Mouse (Mus musculus) testis, postnatal 10 days (tissue): Measurements from ENCODE around the gene Pprc1.
A peak's percentile ranks its signal among the peaks of the same experiment; 100 is the strongest.

Source experiments
- DNase-seq: peaks from one replicate; pipeline ENCODE4 v3.0.0; 2021; ENCODE audit warnings: low spot score

Gene Pprc1

DNA sequence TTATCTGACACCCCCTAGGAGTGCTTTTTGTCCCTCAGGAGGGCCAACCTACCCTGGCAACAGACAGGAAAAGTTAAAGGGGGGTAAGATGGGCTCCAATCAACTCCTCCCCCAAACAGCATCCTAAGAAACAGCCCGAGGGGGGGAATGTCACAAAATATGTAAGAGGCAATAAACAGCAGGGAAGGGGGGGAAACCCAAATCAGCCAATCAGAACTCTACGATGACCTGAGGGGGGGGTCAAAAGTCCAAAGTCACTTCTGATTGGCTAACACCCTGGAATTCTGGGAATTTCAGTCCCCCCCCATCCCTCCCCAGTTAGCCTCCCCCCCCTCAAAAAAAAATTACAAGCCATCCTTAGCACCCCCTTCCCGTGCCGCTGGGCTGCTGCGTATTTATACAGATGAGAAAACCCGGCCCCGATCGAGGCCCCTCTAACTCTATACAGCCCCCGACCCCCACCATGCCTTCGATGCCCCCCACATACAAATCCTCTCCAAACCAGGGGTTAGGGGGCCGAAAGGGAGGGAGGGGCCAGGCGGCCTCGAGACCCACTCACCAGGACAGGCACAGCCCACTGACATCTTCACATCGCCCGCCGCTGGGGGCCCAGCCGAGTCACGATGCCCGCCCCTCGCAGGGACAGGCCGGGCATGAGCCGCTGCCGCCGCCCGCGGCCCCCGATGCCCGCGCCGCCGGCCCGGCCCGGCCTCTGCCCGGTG lies at the start of gene Pprc1:
Gene Pprc1, plus strand, starts transcription at position 616 of the 722 bp plus-strand sequence.
- DNase-seq = peak; percentile 67

DNA sequence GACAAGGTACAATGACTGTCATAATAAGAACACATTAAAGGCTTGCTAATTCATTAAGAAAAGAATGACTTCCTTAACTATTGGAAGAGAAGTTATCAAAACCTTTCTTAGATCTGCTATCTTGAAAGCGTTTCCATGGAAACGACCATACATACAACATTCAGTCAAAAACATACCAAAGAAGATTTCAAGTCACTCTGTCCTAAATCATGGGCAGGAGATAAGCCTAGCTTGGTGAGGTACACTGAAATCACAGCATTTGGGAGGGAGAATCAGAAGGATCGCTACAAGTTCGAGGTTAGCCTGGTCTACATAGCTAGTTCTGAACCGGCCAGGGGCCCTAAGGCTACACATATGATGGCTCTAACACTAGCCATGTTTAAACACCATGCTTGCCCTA lies 47.3 kb upstream of the Pprc1 start:
- DNase-seq = no peak

DNA sequence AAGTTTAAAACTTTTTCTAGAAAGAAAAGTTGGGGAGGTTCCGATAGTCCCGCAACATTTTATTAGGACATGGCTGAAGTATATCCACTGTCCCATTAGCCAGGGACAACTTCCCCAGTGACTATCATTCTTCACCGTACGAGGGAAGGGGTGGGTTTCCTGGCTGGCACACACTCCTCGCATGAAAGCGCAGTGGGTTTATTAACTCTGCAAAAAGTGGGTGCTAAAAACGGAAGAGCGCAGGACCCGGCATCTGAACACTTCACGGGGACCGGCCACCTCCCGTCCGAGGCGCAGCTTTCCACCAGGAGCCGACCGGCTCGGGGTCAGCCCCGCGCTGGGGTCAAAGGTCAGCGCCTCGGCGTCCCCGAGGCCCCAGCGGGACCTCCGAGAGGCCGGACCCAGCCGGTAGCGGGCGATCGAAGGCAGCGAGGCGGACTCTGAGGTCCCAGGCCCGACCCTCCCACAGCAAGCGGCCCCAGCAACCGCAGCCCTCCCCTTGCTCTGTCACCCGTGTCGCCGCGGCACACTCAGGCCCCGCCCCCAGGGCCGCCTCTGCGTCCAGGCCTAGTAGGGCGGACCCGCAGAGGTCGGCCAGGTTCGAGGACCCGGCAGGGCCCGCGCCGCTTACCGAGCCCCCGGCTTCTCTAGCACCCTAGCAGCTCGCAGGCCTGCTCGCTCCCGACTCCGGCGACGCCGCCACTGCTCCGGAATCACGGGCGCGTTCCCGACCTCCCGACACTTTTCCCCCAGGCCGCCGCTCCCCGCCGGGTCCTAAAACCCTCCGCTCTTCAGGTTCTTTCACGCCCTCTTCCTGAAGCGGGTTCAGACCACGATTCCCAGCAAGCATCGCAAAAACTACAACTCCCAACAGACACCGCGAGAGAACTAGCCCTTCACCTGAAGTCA lies 46.6 kb upstream of the Pprc1 start, which contains the start of gene Armh3:
Gene Armh3, minus strand, starts transcription at position 704 of the 909 bp plus-strand sequence.
- peak; percentile 92 for DNase-seq

DNA sequence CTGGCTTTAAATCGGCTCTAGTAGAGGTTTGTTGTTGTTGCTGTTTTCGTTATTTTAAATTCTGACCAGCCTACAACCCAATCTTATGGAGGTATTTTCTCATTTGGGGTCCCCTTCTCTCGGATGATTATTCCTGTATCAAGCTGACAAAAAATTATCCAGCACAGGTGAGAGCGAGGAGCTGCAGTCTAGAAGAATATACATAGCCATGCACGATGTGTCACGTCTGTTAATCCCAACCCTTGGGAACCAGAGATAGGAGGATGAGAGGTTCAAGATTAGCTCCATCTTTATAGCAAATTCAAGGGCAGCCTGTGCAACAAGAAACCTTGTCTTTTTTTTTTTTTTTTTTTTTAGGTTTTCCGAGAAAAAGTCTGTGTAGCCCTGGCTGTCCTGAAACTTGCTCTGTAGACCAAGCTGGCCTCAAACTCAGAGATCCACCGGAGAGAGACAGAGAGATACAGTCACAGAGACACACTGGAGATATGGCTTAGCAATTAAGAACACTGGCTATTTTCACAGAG lies 45.9 kb upstream of the Pprc1 start:
- no peak for DNase-seq

DNA sequence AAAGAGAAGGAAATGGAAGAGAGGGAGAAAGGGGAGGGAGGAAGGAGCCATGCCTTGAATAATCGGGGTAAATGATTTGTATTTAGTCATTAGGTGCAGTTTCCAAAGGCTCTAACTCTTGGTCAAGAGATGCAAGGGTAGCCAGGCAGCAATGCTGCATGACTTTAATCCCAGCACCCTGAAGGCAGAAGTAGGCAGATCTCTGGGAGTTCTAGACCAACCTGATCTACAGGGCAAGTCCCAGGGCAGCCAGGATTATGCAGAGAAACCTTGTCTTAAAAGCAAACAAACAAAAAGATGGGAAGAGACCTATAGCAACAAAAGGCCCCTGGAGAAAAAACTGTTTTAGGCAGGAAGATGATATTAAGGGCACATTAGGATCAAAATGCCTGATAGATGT lies 45.3 kb upstream of the Pprc1 start:
- no peak for DNase-seq

DNA sequence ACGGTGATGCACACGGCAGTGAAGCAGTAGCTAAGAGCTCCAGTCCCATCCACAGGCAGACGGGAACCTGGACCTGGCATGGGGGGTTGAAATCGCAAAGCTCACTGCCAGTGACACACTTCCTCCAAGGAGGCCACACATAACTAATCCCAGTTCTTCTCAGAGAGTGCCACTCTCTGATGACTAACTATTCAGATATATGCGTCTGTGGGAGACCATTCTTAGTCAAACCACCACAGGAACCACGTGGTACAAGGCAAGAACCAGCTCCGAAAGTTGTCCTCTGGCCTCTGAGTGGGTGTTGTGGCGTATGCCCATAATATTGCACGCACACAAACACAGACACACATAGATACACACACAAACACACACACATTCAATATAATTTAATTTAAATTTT lies 42.4 kb upstream of the Pprc1 start:
- DNase-seq = no peak

DNA sequence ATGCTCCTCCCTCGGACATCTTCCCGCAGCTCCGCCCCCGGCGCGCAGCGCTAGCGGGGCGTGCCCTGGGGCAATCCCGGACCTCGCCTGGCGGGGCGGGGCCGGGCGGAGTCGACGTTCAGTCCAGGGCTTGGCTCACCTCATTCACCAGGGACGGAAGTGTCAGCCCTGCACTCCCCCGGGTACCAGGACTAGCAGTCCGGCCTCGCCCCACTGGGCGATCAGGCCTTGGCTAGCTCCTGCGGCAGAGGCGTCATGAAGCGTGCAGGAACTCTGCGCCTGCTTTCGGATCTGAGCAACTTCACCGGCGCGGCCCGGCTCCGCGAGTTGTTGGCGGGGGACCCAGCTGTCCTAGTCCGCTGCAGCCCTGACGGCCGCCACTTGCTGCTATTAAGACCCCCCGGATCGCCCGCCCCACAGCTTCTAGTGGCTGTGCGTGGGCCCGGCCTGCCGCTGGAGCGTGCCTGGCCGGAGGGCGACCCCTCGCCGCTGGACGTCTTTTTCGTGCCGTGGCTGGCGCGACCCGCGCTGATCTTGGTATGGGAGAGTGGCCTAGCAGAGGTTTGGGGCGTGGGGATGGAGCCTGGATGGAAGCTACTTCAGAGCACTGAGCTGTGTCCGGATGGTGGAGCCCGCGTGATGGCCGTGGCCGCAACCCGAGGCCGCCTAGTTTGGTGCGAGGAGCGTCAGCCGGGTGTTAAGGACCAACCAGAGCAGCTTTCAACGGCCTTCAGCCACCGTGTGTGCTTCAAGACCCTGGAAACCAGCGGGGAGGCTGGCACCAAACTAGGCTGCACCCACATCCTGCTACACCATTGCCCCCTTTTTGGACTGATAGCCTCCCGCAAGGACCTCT lies 41.1 kb upstream of the Pprc1 start, which contains the start of gene Hps6:
Gene Hps6, plus strand, starts transcription at position 138 of the 856 bp plus-strand sequence.
- DNase-seq = peak; percentile 88

DNA sequence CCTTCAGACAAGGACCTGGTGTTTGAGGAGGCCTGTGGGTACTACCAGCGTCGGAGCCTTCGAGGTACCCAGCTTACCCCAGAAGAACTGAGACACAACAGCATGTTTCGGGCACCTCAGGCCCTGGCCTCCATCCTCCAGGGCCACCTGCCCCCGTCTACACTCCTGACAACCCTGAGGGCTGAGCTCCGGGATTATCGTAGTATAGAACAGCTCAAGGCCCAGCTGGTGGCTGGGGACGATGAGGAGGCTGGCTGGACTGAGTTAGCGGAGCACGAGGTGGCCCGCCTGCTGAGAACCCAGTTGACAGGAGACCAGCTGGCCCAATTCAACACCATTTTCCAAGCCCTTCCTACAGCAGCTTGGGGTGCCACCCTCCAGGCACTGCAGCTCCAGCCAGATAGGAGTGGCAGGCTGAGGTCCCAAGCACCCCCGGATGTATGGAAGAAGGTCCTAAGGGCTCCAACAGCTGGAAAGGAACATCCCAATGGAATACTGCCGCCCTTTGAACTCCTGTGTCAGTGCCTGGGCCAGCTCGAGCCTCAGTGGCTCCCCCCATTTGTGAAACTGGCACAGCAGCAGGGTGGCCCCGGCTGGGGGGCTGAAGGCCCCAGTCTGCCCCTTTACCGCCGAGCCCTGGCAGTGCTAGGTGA lies 39.7 kb upstream of the Pprc1 start:
- no peak for DNase-seq

DNA sequence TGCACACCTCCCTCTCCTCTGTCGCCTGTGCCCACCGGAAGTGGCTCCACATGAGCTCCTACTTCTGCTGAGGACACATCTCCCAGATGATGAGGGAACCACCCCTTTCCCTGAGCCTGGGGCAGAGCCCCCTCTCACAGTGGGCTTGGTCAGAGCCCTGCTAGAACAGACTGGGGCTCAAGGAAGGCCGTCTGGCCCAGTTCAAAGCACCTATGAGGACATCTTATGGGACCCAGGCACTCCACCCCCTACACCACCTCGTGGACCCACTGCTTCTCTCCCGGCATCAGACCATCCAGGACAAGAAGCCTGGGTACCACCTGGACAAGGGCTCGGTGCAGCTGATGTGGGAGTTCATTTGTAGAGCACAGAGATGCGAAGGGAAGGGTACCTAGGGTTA lies 39.0 kb upstream of the Pprc1 start:
- no peak for DNase-seq

DNA sequence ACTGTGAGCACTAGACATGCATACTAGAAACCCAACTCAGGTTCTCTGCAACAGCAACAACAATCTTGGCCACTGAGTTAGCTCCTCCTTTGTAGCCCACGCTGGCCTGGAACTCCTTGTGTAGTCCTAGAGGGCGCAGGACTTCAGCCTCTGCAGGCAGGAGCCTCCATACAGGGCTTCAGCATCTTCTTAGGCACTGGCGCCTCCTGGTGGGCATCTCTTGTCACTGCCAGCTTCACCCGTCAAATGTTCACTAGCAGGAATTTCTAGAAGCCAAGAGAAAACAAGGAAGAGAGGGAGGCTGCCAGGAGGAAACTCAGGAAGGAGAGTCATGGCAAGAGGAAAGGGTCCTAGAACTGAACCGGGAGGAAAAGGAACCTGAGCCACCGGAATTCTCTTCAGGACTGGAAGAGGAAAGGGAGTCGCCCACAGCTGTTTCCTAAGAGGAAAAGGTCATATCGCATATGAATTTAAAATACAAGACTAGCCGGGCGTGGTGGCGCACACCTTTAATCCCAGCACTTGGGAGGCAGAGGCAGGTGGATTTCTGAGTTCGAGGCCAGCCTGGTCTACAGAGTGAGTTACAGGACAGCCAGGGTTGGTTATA lies 30.0 kb upstream of the Pprc1 start:
- DNase-seq = peak; percentile 94

DNA sequence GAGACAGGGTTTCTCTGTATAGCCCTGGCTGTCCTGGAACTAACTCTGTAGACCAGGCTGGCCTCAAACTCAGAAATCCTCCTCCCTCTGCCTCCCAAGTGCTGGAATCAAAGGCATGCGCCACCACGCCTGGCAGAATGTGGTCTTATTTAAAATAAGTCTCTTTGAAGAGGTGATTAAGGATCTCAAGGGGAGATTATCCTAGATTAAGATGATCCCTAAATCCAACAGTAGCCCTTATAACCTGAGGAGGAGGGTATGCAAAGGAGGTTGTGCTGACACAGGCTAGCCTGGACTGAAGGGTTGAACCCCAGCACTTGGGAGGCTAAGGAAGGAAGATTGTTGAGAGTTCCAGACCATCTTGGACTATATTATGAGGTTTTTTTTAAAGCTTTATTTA lies 28.7 kb upstream of the Pprc1 start:
- DNase-seq = no peak

DNA sequence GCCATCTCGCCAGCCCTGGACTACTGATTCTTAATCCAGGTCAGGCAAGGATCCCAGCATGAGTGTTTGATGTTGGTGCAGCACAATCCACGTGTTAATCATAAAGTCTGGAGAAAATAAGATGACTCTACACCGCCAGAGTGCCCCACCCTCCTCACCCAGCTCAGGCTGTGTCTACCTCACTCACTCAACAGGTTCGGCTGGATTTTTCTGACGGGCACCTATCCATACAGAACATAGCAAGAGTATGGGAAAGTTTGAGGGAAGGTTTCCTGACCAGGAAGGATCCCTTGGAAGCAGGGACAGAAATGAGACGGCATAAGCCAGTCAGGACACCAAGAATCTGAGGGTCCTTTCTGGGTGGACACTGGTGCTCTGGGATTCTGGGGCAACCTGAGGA lies 19.7 kb upstream of the Pprc1 start:
- peak; percentile 31 for DNase-seq

DNA sequence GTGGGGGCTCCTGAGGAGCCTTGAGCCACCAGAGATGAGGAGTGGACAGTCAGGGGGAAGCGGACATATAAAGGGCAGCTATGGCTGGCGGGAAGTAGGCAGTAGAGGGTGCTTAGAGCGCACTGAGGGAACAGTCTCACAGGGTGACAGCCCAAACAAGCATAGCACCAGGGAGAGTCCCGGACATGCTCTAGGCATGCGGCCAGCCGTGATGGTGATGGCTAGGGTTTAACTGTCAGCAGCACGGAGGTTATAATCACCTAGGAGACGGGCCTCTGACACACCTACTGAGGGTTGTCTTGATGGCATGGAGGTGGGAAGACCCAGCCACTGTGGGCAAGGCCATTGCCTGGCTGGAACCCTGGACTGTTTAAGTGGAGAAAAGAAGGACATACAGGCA lies 18.1 kb upstream of the Pprc1 start:
- peak; percentile 42 for DNase-seq

DNA sequence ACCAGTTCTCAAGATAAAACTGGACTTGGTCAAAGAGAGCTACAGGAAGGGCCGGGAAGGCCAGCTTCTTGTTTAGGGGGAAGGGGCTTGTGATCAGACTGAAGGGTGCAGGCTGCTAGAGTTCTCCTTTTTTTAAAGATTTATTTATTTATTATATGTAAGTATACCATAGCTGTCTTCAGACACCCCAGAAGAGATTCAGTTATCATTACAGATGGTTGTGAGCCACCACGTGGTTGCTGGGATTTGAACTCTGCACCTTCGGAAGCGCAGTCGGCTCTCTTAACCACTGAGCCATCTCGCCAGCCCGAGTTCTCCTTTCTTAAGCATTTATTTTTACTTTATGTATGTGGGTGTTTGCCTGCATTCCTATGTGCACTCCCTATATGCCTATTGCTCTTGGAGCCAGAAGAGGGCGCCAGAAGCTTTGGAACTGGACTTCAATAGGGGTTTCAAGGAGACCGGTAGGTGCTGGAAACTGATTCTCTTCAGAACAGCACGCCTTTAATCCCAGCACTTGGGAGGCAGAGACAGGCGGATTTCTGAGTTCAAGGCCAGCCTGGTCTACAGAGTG lies 15.9 kb upstream of the Pprc1 start:
- no peak for DNase-seq

DNA sequence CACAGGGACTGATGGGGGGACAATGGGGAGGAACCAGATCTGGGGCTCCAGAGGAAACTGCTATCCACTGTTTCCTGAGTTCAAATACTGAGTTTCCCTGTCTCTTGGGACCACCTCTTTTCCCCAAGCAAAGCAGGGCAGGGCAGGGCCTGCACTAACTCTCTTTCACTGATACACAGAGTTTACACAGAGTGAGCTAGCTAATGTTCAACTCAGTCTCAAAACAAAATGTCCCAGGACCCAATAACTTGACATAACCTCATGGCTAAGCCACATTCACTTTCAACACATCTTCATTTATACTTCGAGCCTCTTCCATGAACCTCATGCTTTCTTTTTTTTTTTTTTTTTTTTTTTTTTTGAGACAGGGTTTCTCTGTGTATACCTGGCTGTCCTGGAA lies 15.0 kb upstream of the Pprc1 start:
- no peak for DNase-seq

DNA sequence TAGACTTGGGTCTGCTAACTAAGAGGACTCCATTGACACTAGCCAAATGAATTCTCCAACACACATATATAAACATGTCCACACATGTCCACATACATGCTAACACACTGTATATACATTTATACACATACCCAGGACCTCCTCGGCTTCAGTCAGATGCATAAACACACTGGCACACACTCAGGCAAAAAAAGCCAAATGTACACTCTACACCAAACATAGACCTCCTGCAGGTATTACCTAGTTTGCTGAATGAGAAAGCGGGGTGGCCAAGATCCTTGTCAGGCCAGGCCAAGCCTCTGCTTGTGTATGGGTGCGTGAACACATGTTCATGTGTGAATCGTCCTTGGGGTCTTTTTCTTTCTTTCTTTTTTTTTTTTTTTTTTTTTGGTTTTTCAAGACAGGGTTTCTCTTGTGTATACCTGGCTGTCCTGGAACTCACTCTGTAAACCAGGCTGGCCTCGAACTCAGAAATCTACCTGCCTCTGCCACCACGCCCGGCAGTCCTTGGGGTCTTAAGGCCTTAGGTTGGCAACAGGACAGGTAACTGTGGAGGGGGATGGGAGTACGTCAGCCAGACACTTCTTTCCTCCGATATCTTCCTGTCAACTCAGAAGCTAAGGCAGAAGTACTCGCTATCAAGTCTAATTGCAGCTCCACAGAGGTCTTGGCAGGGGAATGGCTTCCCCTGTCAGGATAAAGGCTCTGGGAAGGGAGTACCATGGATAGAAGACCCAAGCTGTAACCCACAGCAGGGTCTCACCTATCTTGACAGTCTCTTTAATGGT lies 14.3 kb upstream of the Pprc1 start:
- peak; percentile 37 for DNase-seq

DNA sequence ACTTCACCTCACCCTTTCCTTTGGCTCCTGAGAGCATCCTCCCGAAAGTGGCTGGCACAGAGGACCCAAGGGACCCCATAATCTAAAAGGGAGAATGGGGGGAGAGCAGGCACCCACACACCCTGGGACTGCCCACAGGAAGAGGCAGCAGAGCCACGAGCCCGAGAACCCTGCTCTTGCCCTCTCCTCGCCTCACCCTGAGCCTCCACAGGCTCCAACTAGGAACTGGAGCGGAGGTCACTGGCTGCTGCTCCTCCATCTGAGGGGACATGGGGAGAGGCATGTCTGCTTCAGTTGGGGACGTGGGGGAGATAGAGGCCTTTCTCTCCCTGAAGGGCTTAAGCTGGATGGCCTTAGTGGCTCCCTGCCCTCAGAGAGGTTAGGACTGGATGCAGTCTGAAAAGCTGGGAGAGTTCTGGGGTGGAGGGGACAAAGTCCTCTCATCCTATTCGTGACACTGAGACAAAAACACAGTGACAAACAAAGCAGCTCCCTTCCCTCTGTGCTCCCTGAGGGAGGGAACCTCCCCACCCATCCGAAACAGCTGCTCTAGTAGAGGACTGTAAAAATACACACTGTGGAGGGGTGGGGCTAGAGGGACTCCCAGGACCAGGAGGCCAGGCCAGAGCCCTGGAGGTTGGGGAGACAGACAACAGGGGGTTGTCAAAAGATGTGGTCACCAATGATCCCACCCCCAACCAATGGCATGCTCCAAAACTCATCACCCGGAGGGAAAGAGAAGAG lies 12.8 kb upstream of the Pprc1 start:
- DNase-seq = peak; percentile 42

DNA sequence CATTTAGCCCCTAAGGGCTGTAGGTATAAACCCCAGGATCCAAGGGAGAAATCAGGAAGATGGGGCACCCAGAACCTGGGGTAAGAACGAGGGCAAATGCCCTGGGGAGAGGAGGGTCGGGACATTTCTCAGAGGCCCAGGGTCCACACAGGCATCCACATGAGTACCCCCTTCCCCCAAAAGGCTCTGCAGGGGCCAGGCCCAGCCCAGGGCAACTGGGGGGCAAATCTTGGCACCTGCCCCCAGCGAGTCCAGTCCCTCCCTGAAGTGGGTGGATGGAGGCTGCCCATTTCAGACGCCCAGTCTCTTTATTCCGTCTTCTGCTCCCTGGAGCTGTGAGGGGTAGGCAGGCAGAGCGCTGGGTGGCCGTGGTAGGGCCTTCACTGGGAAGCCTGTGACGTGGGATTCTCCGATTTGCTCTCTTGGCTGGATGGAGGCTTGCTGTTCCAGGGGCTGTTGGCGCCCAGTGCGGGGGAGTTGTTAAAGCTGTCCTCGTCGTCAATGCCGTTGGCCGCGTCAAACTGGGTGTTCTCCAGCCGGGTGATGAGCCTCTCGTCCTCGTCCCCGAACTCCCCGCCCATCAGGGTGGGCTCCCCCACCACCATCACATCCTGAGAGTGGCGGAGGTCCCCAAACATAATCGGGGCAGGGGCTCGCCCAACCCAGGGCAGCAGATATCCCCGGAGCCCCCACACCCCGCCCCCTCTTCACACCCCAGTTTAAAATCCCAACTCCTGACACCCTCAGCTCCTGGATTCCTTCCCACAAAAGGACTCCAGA lies 11.8 kb upstream of the Pprc1 start:
- no peak for DNase-seq
